Mouse (Mus musculus) splenic B cell, adult 2 months (primary cell): Measurements from ENCODE around the gene Hoxb13.

Experiments used
- DNase-seq: peaks from one replicate; pipeline ENCODE4 v3.0.0-alpha.2; 2011; ENCODE audit warnings: low read depth, low spot score
- H3K27me3 ChIP-seq: 2 replicates; pipeline ENCODE4 v1.6.1; 2012; ENCODE audit warnings: mild to moderate bottlenecking, low read length, moderate library complexity, mixed read lengths; ENCODE audit not compliant: control insufficient read depth, poor library complexity, insufficient read depth, severe bottlenecking
- H3K36me3 ChIP-seq: 2 replicates; pipeline ENCODE4 v1.6.1; 2012; ENCODE audit warnings: mild to moderate bottlenecking, low read length, moderate library complexity, mixed read lengths; ENCODE audit not compliant: control insufficient read depth, poor library complexity, insufficient read depth, severe bottlenecking

Gene Hoxb13

GRCm38 (mm10) chr11:96193521-96194400 is at the start of gene Hoxb13:
Hoxb13 (plus strand) TSS chr11:96194316.
- DNase-seq = no peak
- Histone ChIP-seq H3K27me3 (peaks cover 2% of the 10 kb centered on the region; the same call in 1 of the 2 replicates), H3K36me3 (no peaks in the 10 kb centered on the region)

GRCm38 (mm10) chr11:96145622-96146270 is 48.4 kb upstream of the Hoxb13 start:
- H3K27me3 ChIP-seq = peaks cover 2% of the 10 kb centered on the region; the same call in 1 of the 2 replicates
- DNase-seq = peak; percentile 51
- no peaks in the 10 kb centered on the region for H3K36me3 ChIP-seq

GRCm38 (mm10) chr11:96147471-96147870 is 46.6 kb upstream of the Hoxb13 start:
- peaks cover 4% of the 10 kb centered on the region; the same call in 1 of the 2 replicates for H3K27me3 ChIP-seq
- DNase-seq = no peak
- no peaks in the 10 kb centered on the region for H3K36me3 ChIP-seq

- H3K27me3 ChIP-seq = no peaks in the 10 kb centered on the region
- H3K36me3 ChIP-seq = no peaks in the 10 kb centered on the region
- DNase-seq = no peak
Observed at GRCm38 (mm10) chr11:96164769-96165168, 29.3 kb upstream of the Hoxb13 start.

- Histone ChIP-seq H3K27me3 (no peaks in the 10 kb centered on the region), H3K36me3 (no peaks in the 10 kb centered on the region)
- DNase-seq = no peak
Observed at GRCm38 (mm10) chr11:96168125-96168524, 26.0 kb upstream of the Hoxb13 start.

GRCm38 (mm10) chr11:96169016-96169415 is 25.1 kb upstream of the Hoxb13 start:
- no peak for DNase-seq
- no peaks in the 10 kb centered on the region for H3K27me3 ChIP-seq
- H3K36me3 ChIP-seq = no peaks in the 10 kb centered on the region

- DNase-seq = no peak
Observed at GRCm38 (mm10) chr11:96170711-96171379, 23.3 kb upstream of the Hoxb13 start.

GRCm38 (mm10) chr11:96171601-96172000 is 22.5 kb upstream of the Hoxb13 start:
- no peaks in the 10 kb centered on the region for H3K27me3 ChIP-seq
- no peak for DNase-seq
- H3K36me3 ChIP-seq = no peaks in the 10 kb centered on the region

More at GRCm38 (mm10) chr11:96170711-96171379, 23.3 kb upstream of the Hoxb13 start:
- Histone ChIP-seq H3K36me3 (no peaks in the 10 kb centered on the region), H3K27me3 (no peaks in the 10 kb centered on the region)

- no peak for DNase-seq
- H3K27me3 ChIP-seq = no peaks in the 10 kb centered on the region
- no peaks in the 10 kb centered on the region for H3K36me3 ChIP-seq
Observed at GRCm38 (mm10) chr11:96172511-96173287, 21.4 kb upstream of the Hoxb13 start.

- H3K27me3 ChIP-seq = no peaks in the 10 kb centered on the region
Observed at GRCm38 (mm10) chr11:96173288-96173840, 20.8 kb upstream of the Hoxb13 start.

GRCm38 (mm10) chr11:96174881-96175280 is 19.2 kb upstream of the Hoxb13 start:
- Histone ChIP-seq H3K36me3 (no peaks in the 10 kb centered on the region), H3K27me3 (no peaks in the 10 kb centered on the region)
- DNase-seq = no peak

More at GRCm38 (mm10) chr11:96173288-96173840, 20.8 kb upstream of the Hoxb13 start:
- no peak for DNase-seq
- H3K36me3 ChIP-seq = no peaks in the 10 kb centered on the region

GRCm38 (mm10) chr11:96175511-96175910 is 18.6 kb upstream of the Hoxb13 start:
- Histone ChIP-seq H3K36me3 (no peaks in the 10 kb centered on the region), H3K27me3 (no peaks in the 10 kb centered on the region)
- no peak for DNase-seq

- no peaks in the 10 kb centered on the region for H3K36me3 ChIP-seq
- no peaks in the 10 kb centered on the region for H3K27me3 ChIP-seq
- DNase-seq = no peak
Observed at GRCm38 (mm10) chr11:96175951-96176530, 18.1 kb upstream of the Hoxb13 start.

- Histone ChIP-seq H3K36me3 (no peaks in the 10 kb centered on the region), H3K27me3 (0 out of 2 replicates have a peak, but pooled peaks cover 2% of the 10 kb centered on the region)
- DNase-seq = no peak
Observed at GRCm38 (mm10) chr11:96176841-96177240, 17.3 kb upstream of the Hoxb13 start.
